Mouse (Mus musculus) bone marrow, adult 2 months (tissue): ENCODE measurements at regions not wholly inside any gene's neighbourhood (a gene's known extent, or its start where the extent isn't known, plus 50 kb on each side); places are given as distances from the start of the nearest gene placed in this dataset.

ENCODE experiments used
- CTCF ChIP-seq: fragments of 200-500 bp; IDR thresholded peaks from 2 replicates; pipeline ENCODE4 v1.5.1; 2011; ENCODE audit warnings: low read length, control low read depth; ENCODE audit not compliant: control insufficient read depth, insufficient read depth
- POLR2A ChIP-seq: fragments of 200-500 bp; IDR thresholded peaks from 2 replicates; pipeline ENCODE4 v1.6.1; 2011; ENCODE audit warnings: low read depth, mild to moderate bottlenecking, control low read depth, low read length, borderline replicate concordance; ENCODE audit not compliant: control insufficient read depth

GRCm38 (mm10) chr5:129263118-129263517 is 166.6 kb downstream of the Adgrd1 start:
- no peak for TF ChIP-seq CTCF
- no peak for TF ChIP-seq POLR2A
